Mouse (Mus musculus) bone marrow, adult 2 months (tissue): Measurements from ENCODE around the gene Tom1l2. TPM values are rescaled to one million over a fixed set of nuclear protein-coding genes. Genes with fewer than 3 reads are reported as not detected.

Source experiments
- H3K27ac ChIP-seq: fragments of 200-500 bp; 2 replicates; pipeline ENCODE4 v1.5.1; 2012; ENCODE audit warnings: low read depth, mild to moderate bottlenecking, control low read depth, inconsistent platforms, low read length; ENCODE audit not compliant: control insufficient read depth, poor library complexity, insufficient read depth
- H3K4me1 ChIP-seq: fragments of 200-500 bp; 2 replicates; pipeline ENCODE4 v1.6.1; 2011; ENCODE audit warnings: low read length; ENCODE audit not compliant: control insufficient read depth, insufficient read depth
- H3K4me3 ChIP-seq: fragments of 200-500 bp; replicated peaks from 2 replicates; pipeline ENCODE3; 2011; ENCODE audit warnings: mild to moderate bottlenecking, low read depth, low read length, control low read depth; ENCODE audit not compliant: control insufficient read depth
- CTCF ChIP-seq: fragments of 200-500 bp; IDR thresholded peaks from 2 replicates; pipeline ENCODE4 v1.5.1; 2011; ENCODE audit warnings: low read length, control low read depth; ENCODE audit not compliant: control insufficient read depth, insufficient read depth
- POLR2A ChIP-seq: fragments of 200-500 bp; IDR thresholded peaks from 2 replicates; pipeline ENCODE4 v1.6.1; 2011; ENCODE audit warnings: low read depth, mild to moderate bottlenecking, control low read depth, low read length, borderline replicate concordance; ENCODE audit not compliant: control insufficient read depth
- WGBS: fragments of 180-500 bp; shearing (Covaris S2); methylation state at CpG from one replicate; pipeline ENCODE4 v1.1.7; 2018; 5-methylcytosine and 5-hydroxymethylcytosine counted together
- polyA plus RNA-seq: library from polyadenylated mRNA; stranded (reverse); fragments of >200 nt; gene quantifications from 2 replicates; pipeline ENCODE4 v1.2.4, GENCODE M21; 2011; ENCODE audit warnings: low replicate concordance; ENCODE audit not compliant: missing spikeins, insufficient read depth, insufficient read length

The Tom1l2 gene
- polyA plus RNA-seq, 1 experiment = 14.1 TPM

DNA sequence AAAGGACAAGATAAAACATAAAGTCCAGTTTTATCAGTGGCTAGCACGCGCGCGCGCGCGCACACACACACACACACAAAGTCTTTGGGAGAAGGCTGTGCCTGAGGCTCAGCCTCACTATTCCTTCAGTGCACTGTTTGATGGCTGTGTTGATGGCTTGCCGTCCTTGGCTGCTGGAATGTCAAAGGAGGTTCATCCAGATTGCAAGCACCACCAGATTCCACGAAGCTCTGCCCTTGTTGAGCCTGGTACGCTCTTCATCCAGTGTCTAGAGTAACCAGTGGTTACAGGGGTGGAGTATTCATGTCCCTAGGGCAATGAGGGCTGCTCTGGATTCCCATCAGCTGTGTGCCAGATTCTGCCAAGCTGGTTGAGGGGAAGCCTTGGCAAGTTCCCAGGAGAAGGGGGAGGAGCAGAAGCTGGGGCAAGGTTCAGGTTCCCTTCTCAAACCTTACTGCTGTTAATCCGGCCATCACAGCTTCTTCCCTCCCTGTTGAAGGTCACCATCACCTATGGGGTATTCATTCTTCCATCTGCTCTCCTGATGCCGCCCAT, 170.5 kb downstream of the Tom1l2 start:
- H3K27ac ChIP-seq = no peak overlapping the region
- TF ChIP-seq POLR2A = no peak
- no peak for TF ChIP-seq CTCF
- peaks cover 7% of the 10 kb centered on the region for H3K4me1 ChIP-seq
- WGBS = 75% methylated on average over 12 of the region's 12 CpGs
- H3K4me3 ChIP-seq = no peak overlapping the region

DNA sequence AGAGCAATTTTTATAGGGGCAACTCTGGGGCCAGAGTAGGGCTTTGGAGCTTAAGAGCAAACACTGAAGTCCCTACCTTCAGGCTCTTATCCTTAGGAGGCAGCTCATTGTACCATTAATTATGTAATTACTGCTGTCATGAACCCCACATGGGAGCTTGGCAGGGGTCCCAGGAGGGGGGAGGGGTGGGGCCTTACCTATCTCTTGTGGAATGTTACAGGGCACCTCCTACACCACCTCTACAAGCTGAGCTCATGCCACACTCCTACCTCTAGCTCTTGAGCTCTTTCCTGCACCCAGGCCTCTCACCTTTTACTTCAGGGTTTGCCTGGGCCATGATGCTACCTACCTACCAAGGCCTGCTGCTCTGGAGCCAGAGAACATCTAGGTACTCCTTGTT, 174.2 kb downstream of the Tom1l2 start:
- Histone ChIP-seq H3K4me1 (peaks cover 4% of the 10 kb centered on the region), H3K4me3 (no peak overlapping the region), H3K27ac (no peak overlapping the region)
- no peak for TF ChIP-seq CTCF
- TF ChIP-seq POLR2A = no peak

DNA sequence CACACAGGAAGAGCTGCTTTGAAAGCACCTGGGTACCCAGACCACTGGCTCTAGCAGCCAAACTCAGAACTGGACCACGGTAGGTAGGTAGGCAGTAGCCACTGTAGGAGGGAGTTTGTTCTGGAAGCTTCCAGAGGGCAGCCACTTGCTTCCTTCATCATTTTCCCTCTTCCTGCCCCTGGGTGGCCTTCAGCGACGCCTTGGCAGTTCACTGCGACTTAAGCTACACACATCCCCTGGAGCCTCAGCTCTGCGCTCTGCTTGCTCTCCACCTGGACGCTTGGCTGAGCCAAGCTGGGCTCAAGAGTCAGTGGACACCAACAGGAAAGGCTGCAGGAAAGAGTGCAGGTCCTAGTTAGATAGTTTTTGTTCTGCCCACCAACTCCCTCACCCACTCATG, 174.7 kb downstream of the Tom1l2 start:
- TF ChIP-seq POLR2A (no peak), CTCF (no peak)
- H3K4me1 ChIP-seq = peaks cover 4% of the 10 kb centered on the region
- no peak overlapping the region for H3K4me3 ChIP-seq
- WGBS = 69% methylated on average over 6 of the region's 6 CpGs
- no peak overlapping the region for H3K27ac ChIP-seq

DNA sequence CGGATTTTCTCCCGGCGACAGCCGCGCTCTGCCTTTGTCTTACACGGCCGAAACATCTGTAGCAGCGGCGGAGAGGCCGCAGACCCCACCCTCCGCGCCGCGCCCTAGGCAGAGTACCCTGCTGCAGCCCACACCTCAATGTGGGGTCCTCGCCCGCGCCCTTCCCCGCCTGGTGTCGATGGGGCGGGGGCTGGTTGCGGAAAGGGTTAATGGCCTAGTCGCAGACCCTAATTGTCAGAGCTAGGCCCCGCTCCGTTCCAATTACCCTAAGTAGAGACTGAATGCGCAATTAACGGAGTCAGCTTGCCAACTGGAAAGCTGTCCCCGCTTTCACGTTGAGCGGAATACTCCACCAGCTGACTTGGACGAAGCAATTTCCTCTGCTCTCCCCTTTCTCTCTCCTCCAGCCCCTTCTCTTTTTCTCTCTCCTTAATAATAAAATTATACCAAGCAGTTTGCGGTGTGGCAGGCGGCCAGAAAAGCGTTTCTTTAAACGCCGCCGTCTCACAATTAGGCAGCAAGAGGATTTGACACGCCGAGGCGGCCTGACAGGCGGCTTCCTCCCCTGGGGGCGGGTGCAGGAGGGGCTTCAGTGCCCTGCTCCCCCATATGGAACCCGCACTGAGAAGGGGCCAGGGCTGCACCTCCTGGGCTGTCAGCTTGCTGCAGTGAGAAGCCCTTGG, 175.6 kb downstream of the Tom1l2 start:
- Histone ChIP-seq H3K27ac (no peak overlapping the region; the same call in 1 of the 2 replicates), H3K4me1 (peaks cover 4% of the 10 kb centered on the region), H3K4me3 (peak overlapping the region; percentile 13)
- TF ChIP-seq CTCF (no peak), POLR2A (no peak)
- WGBS = 1% methylated on average over 42 of the region's 42 CpGs

Other genes with a start within 250 kb of the Tom1l2 start
- gene Rai1, start 247.9 kb downstream of the Tom1l2 start, polyA plus RNA-seq = 21.7 and 26.8 TPM in 2 replicates
- 17.7 and 37.3 TPM in 2 replicates for gene Srebf1, start 130.3 kb downstream of the Tom1l2 start, polyA plus RNA-seq
- gene Drc3, start 424 bp upstream of the Tom1l2 start, polyA plus RNA-seq = not detected in 2 replicates
- 4.8 and 7.2 TPM in 2 replicates for gene Gid4, start 64.2 kb upstream of the Tom1l2 start, polyA plus RNA-seq
- 16.2 and 23.5 TPM in 2 replicates for gene Atpaf2, start 65.6 kb upstream of the Tom1l2 start, polyA plus RNA-seq
- gene Drg2, start 101.7 kb upstream of the Tom1l2 start, polyA plus RNA-seq = 19.9 and 28.0 TPM in 2 replicates
- gene Myo15, start 116.4 kb upstream of the Tom1l2 start, polyA plus RNA-seq = 1.1 and 1.4 TPM in 2 replicates
- gene Alkbh5, start 183.5 kb upstream of the Tom1l2 start, polyA plus RNA-seq = 16.7 and 19.5 TPM in 2 replicates